Mouse (Mus musculus) liver, postnatal 0 days (tissue): ENCODE measurements around the gene Lmo1.

Source experiments
- CTCF ChIP-seq: sonication (generic); IDR thresholded peaks from 2 replicates; pipeline ENCODE4 v1.5.1; 2016; ENCODE audit warnings: antibody characterized with exemption, low read depth
- EP300 ChIP-seq: IDR thresholded peaks from 2 replicates; pipeline ENCODE4 v1.6.1; 2016; ENCODE audit warnings: antibody characterized with exemption, low read depth, mild to moderate bottlenecking

DNA sequence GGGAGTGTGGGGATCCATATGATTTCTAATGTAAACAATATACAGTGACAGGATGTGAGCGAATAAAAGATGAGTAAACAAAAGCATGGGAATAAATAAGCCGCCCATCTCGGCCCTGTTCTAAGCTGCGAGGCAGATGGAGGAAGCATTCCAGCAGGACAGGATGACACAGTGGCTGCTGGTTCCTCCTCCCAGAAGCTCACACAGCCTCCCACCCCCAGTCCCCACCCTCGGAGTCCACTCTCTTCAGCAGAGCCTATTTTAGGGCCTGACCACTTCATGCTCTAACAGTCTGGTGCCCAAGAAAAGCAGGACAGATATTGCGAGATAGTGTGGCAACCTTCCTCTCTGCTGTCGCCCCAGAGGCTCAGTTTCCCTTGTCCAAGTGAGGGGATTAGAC is 77.8 kb downstream of the Lmo1 start:
- TF ChIP-seq EP300 (no peak), CTCF (no peak)
